Mouse (Mus musculus): Measurements from ENCODE around the gene Thada. TPM values are rescaled to one million over a fixed set of nuclear protein-coding genes. Genes with fewer than 3 reads are reported as not detected.

The Thada gene
- polyA plus RNA-seq, 1 experiment from 2014 or later = 2.3 TPM

DNA sequence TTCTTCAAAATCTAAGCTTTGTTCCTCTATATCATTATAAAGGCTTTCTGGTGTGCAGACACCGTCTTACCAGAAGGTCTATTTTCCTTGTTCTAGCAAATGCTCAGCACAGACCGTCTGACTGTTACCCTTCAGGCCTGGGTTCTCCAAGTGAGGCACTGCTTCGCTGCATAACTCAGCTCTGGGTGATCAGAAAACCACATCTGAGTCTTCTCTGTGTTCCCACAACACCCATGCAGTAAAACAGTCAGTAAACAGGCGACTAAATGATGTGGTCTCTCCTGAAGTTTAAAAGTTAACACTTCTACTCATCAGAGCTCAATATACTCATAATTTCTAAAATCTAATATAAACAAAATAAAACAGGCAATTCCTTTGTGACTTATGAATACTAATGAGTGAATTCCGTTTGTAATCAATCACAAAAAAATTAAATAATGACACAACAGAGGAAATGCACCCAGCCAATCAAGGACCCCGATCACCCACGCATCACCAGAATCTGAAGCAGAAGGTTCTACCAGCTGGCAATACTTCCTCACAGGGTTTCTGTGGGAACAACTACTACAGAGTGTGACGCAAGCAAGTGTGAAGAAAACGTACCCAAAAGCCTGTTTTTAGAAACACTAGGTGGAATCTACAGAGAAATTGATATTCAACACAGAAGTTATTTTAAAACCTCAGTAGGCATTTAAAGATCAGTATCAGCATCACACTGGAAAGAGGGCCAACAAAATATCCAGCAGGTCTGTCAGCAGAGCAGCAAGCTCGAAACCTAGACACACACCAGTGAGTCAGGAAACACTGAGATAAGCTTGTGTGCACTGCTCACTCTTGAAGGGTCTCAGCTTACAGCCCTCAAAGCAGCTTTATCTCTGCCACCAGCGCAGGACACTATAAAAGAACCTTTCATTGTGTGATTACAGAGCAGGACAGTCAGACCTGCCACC lies 46.4 kb downstream of the Thada start:
- Histone ChIP-seq H3K4me1 (ENCODE audit: insufficient read depth, low read depth, low read length) (no peaks in the 10 kb centered on the region), H3K4me2 (replicated peaks; ENCODE audit: low read depth, low read length) (no peak overlapping the region), H3K27ac (ENCODE audit: low read length) (no peak overlapping the region), H3K9ac (replicated peaks; ENCODE audit: low read depth) (no peak overlapping the region), H3K4me3 (ENCODE audit: low read depth, low read length) (no peak overlapping the region), H3K27me3 (replicated peaks; ENCODE audit: insufficient read depth, low read length) (no peaks in the 10 kb centered on the region), H3K9me3 (ENCODE audit: low read length) (no peaks in the 10 kb centered on the region), H3K36me3 (ENCODE audit: insufficient read depth, low read length) (peaks cover 3% of the 10 kb centered on the region; the same call in 1 of the 2 replicates)
- ATAC-seq = peak; percentile 50; the same call in 1 of the 2 replicates
- TF ChIP-seq CTCF (IDR thresholded peaks at IDR 0.05) = no peak
- no peak for TF ChIP-seq EP300 (IDR thresholded peaks at IDR 0.05)
- DNase-seq (ENCODE audit: low spot score) = peak; percentile 63
- WGBS = 50% methylated on average over 11 of the region's 11 CpGs

- Histone ChIP-seq H3K27me3 (replicated peaks; ENCODE audit: insufficient read depth, low read length) (no peaks in the 10 kb centered on the region), H3K4me1 (ENCODE audit: insufficient read depth, low read depth, low read length) (no peaks in the 10 kb centered on the region), H3K36me3 (ENCODE audit: insufficient read depth, low read length) (no peaks in the 10 kb centered on the region), H3K4me2 (replicated peaks; ENCODE audit: low read depth, low read length) (no peak overlapping the region), H3K9ac (replicated peaks; ENCODE audit: low read depth) (no peak overlapping the region), H3K27ac (ENCODE audit: low read length) (no peak overlapping the region), H3K9me3 (ENCODE audit: low read length) (no peaks in the 10 kb centered on the region), H3K4me3 (ENCODE audit: low read depth, low read length) (no peak overlapping the region)
- ATAC-seq (no peak), DNase-seq (ENCODE audit: low spot score) (no peak)
- TF ChIP-seq CTCF (IDR thresholded peaks at IDR 0.05) (no peak), EP300 (IDR thresholded peaks at IDR 0.05) (no peak)
- WGBS = 73% methylated on average over 3 of the region's 3 CpGs
These were observed 50.1 kb downstream of the Thada start for GRCm38 (mm10) chr17:84415936-84416335.

GRCm38 (mm10) chr17:84408731-84409130 lies 57.3 kb downstream of the Thada start:
- TF ChIP-seq EP300 (IDR thresholded peaks at IDR 0.05) (no peak), CTCF (IDR thresholded peaks at IDR 0.05) (no peak)
- no peak for ATAC-seq
- Histone ChIP-seq H3K36me3 (ENCODE audit: insufficient read depth, low read length) (no peaks in the 10 kb centered on the region), H3K27ac (ENCODE audit: low read length) (no peak overlapping the region), H3K27me3 (replicated peaks; ENCODE audit: insufficient read depth, low read length) (no peaks in the 10 kb centered on the region), H3K9me3 (ENCODE audit: low read length) (no peaks in the 10 kb centered on the region), H3K4me1 (ENCODE audit: insufficient read depth, low read depth, low read length) (no peaks in the 10 kb centered on the region), H3K4me2 (replicated peaks; ENCODE audit: low read depth, low read length) (no peak overlapping the region), H3K4me3 (ENCODE audit: low read depth, low read length) (no peak overlapping the region), H3K9ac (replicated peaks; ENCODE audit: low read depth) (no peak overlapping the region)
- WGBS = 90% methylated on average over 1 of the region's 1 CpGs
- DNase-seq (ENCODE audit: low spot score) = no peak

- TF ChIP-seq CTCF (IDR thresholded peaks at IDR 0.05) = no peak
- peak; percentile 90 for TF ChIP-seq EP300 (IDR thresholded peaks at IDR 0.05)
- Histone ChIP-seq H3K27ac (ENCODE audit: low read length) (no peak overlapping the region), H3K36me3 (ENCODE audit: insufficient read depth, low read length) (no peaks in the 10 kb centered on the region), H3K4me3 (ENCODE audit: low read depth, low read length) (no peak overlapping the region), H3K9ac (replicated peaks; ENCODE audit: low read depth) (no peak overlapping the region), H3K4me2 (replicated peaks; ENCODE audit: low read depth, low read length) (no peak overlapping the region; the same call in 1 of the 2 replicates), H3K27me3 (replicated peaks; ENCODE audit: insufficient read depth, low read length) (no peaks in the 10 kb centered on the region), H3K9me3 (ENCODE audit: low read length) (no peaks in the 10 kb centered on the region), H3K4me1 (ENCODE audit: insufficient read depth, low read depth, low read length) (no peaks in the 10 kb centered on the region)
- 49% methylated on average over 6 of the region's 6 CpGs for whole genome bisulfite sequencing
- peak; percentile 78 for ATAC-seq
- peak; percentile 67 for DNase-seq (ENCODE audit: low spot score)
These were observed 60.4 kb downstream of the Thada start for GRCm38 (mm10) chr17:84405616-84406015.

- WGBS = 78% methylated on average over 5 of the region's 5 CpGs
These were observed 64.2 kb downstream of the Thada start for GRCm38 (mm10) chr17:84401796-84402195.

GRCm38 (mm10) chr17:84399431-84399830 lies 66.6 kb downstream of the Thada start:
- Histone ChIP-seq H3K4me2 (replicated peaks; ENCODE audit: low read depth, low read length) (no peak overlapping the region), H3K27ac (ENCODE audit: low read length) (no peak overlapping the region), H3K36me3 (ENCODE audit: insufficient read depth, low read length) (peaks cover 5% of the 10 kb centered on the region; the same call in 1 of the 2 replicates), H3K9me3 (ENCODE audit: low read length) (no peaks in the 10 kb centered on the region), H3K4me1 (ENCODE audit: insufficient read depth, low read depth, low read length) (no peaks in the 10 kb centered on the region), H3K27me3 (replicated peaks; ENCODE audit: insufficient read depth, low read length) (no peaks in the 10 kb centered on the region), H3K4me3 (ENCODE audit: low read depth, low read length) (no peak overlapping the region), H3K9ac (replicated peaks; ENCODE audit: low read depth) (no peak overlapping the region)
- ATAC-seq (no peak), DNase-seq (ENCODE audit: low spot score) (no peak)
- no peak for TF ChIP-seq CTCF (IDR thresholded peaks at IDR 0.05)
- TF ChIP-seq EP300 (IDR thresholded peaks at IDR 0.05) = no peak
- WGBS = 94% methylated on average over 6 of the region's 6 CpGs

More at GRCm38 (mm10) chr17:84401796-84402195, 64.2 kb downstream of the Thada start:
- TF ChIP-seq EP300 (IDR thresholded peaks at IDR 0.05) (no peak), CTCF (IDR thresholded peaks at IDR 0.05) (no peak)
- Histone ChIP-seq H3K27me3 (replicated peaks; ENCODE audit: insufficient read depth, low read length) (no peaks in the 10 kb centered on the region), H3K9ac (replicated peaks; ENCODE audit: low read depth) (no peak overlapping the region), H3K4me1 (ENCODE audit: insufficient read depth, low read depth, low read length) (no peaks in the 10 kb centered on the region), H3K4me3 (ENCODE audit: low read depth, low read length) (no peak overlapping the region), H3K9me3 (ENCODE audit: low read length) (no peaks in the 10 kb centered on the region), H3K36me3 (ENCODE audit: insufficient read depth, low read length) (no peaks in the 10 kb centered on the region), H3K27ac (ENCODE audit: low read length) (no peak overlapping the region), H3K4me2 (replicated peaks; ENCODE audit: low read depth, low read length) (no peak overlapping the region)
- no peak for DNase-seq (ENCODE audit: low spot score)
- no peak for ATAC-seq
